Mouse (Mus musculus) megakaryocyte, embryonic 14.5 days (primary cell): ENCODE data around the gene Plin4. TPM values are rescaled to one million over a fixed set of nuclear protein-coding genes. Genes with fewer than 3 reads are reported as not detected.

Experiments
- H3K27me3 ChIP-seq: replicated peaks from 2 replicates; pipeline ENCODE3; 2012; ENCODE audit warnings: inconsistent platforms
- H3K36me3 ChIP-seq: replicated peaks from 2 replicates; pipeline ENCODE3; 2012; ENCODE audit warnings: low read length, inconsistent platforms, mixed read lengths
- H3K4me1 ChIP-seq: 2 replicates; pipeline ENCODE4 v1.6.1; 2012; ENCODE audit warnings: inconsistent platforms
- H3K4me3 ChIP-seq: replicated peaks from 2 replicates; pipeline ENCODE3; 2012; ENCODE audit warnings: moderate library complexity, mild to moderate bottlenecking, inconsistent platforms
- H3K9me3 ChIP-seq: 2 replicates; pipeline ENCODE4 v1.6.1; 2012; ENCODE audit warnings: inconsistent platforms
- FLI1 ChIP-seq: IDR thresholded peaks from 2 replicates; pipeline ENCODE4 v1.6.1; 2012; ENCODE audit warnings: low read length, inconsistent platforms, mixed read lengths
- GATA1 ChIP-seq: IDR thresholded peaks from 3 replicates; pipeline ENCODE4 v1.6.1; 2012; ENCODE audit warnings: mixed read lengths, low read length, inconsistent platforms, borderline replicate concordance
- polyA plus RNA-seq: library from polyadenylated mRNA; stranded (reverse); fragments of >175 nt; gene quantifications from 2 replicates; pipeline ENCODE4 v1.2.3, GENCODE M21; 2012; ENCODE audit warnings: low replicate concordance; ENCODE audit not compliant: insufficient read depth

Plin4 gene
- polyA plus RNA-seq, 1 experiment = not detected

DNA sequence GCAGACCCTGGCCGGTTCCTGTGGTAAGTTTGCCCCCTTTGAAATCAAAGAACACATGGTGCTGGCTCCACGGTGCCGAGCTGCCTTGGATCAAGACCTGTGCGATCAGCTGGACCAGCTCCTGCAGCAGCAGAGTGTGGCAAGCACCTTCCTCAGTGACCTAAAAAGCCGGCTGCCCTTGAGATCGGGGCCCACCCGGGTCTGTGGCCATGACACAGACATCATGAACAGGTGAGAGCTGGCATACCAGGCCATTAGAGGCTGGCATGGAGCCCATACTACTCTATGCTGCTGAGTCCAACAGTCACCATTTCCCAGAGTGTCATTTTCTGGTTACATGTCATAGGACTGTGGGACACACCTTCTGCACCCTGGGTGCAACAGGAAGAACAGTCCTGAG lies 47.5 kb downstream of the Plin4 start:
- H3K9me3 ChIP-seq = 0 out of 2 replicates have a peak, but pooled peaks cover 6% of the 10 kb centered on the region
- H3K36me3 ChIP-seq = peaks cover 97% of the 10 kb centered on the region
- H3K4me1 ChIP-seq = peaks cover 37% of the 10 kb centered on the region
- TF ChIP-seq GATA1 (no peak), FLI1 (no peak)
- no peak overlapping the region for H3K4me3 ChIP-seq
- no peaks in the 10 kb centered on the region for H3K27me3 ChIP-seq

DNA sequence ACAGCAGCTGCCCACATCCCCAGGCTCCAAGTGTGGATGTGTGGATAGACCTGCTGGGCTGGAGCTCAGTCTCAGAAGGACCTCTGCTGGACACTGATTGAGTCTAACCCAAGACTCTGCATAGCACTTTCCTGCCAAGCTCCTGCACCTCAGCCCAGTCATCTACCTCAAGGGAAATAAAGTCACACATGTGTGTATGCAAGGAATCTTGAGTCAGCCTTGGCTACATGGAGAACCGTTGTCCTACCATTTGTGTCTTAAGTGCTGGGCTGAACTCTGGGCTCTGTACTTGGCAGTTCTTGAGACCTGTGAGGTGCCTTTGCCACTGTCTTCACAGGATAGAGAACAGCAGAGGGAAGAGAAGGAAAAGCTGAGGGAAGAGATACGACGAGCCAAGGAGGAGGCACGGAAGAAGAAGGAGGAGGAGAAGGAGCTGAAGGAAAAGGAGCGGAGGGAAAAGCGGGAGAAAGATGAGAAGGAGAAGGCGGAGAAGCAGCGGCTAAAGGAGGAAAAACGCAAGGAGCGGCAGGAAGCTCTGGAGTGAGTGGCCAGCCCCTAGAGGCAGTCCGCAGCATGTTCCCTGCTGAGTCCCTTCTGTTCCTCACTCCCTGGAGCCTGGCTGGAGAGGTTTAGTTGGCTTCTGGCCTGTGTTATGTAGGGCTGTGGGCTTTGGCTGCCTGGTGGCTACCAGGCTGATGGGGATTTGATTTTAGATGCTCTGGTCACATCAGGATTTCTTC lies 52.1 kb downstream of the Plin4 start:
- Histone ChIP-seq H3K36me3 (peaks cover 90% of the 10 kb centered on the region), H3K4me1 (peaks cover 15% of the 10 kb centered on the region; the same call in 1 of the 2 replicates)

DNA sequence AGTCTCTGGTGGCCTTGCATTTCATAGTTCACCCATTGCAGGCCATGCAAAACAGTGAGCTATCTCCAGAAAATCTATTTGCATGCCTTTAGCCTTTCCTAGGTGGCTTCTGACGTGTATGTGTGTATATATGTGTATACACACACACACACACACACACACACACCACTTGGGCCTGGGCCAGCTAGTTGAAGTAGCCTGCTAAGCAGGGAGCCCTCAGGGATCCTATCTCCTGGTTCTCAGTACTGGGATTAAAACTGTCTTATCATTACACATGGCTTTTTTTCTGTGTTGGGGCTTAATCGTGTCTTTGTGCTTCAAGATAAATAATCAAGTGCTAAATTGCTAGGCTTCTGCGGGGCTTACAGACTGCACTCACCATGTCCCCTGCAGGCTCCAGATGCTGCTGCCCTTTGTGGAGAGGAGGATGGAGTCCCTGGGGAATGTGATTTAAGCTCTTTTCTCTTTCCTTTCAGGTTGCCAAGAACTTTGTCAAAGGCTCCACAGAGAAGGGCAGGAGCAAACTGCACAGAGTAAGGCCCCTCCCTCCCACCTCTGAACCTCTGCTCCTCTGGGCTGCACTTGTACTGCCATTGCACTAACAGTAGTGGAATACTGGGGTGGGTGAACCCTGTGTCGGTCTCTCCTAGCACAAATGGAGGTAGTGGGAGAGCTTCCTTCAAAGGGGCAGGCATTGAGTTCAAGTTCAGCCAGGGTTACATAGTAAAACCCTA lies 53.5 kb downstream of the Plin4 start:
- Histone ChIP-seq H3K9me3 (no peaks in the 10 kb centered on the region), H3K4me1 (peaks cover 12% of the 10 kb centered on the region; the same call in 1 of the 2 replicates), H3K27me3 (no peaks in the 10 kb centered on the region), H3K4me3 (no peak overlapping the region), H3K36me3 (peaks cover 88% of the 10 kb centered on the region)
- TF ChIP-seq GATA1 = no peak

More for the DNA sequence above, 52.1 kb downstream of the Plin4 start:
- H3K4me3 ChIP-seq = no peak overlapping the region
- no peaks in the 10 kb centered on the region for H3K27me3 ChIP-seq
- no peaks in the 10 kb centered on the region for H3K9me3 ChIP-seq
- no peak for TF ChIP-seq GATA1
- TF ChIP-seq FLI1 = no peak

DNA sequence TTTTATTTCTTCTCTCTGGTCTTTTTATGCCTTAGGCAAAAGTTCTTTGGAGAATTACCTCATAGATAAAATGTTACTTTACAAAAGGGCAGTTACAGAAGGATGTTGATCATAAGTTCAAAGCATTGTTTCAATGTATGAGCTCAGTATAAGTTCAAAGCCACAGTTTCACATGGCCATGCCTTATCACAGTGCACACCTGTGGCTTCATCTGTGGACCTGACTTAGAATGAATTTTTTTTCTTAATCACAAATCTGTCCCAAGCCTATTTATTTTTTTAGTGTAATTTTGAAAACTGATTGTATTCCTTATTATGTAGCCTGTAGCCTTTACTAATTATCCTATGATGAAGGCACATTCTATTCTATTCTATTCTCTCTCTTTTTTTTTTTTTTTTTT lies 54.7 kb downstream of the Plin4 start:
- TF ChIP-seq FLI1 (no peak), GATA1 (no peak)

DNA sequence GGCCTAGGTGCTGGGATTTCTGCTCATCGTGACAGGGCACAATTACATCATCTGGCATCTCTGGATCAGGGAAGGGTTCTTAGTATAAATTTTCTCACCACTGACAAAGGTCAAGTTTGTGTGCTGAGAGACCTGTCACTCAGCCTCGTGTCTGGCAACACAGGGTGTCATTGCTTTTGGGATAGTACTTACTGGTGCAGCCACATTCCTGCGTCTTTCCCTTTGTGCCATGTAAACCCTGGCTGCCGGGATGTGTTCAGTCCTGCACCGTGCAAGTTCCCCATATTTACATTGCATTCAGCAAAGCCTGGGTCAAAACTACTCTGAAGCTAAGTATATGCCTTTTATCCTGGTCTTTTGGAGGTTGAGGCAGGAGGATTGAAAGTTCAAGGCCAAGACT lies 58.2 kb downstream of the Plin4 start:
- Histone ChIP-seq H3K9me3 (no peaks in the 10 kb centered on the region), H3K4me3 (no peak overlapping the region), H3K36me3 (peaks cover 88% of the 10 kb centered on the region), H3K27me3 (no peaks in the 10 kb centered on the region), H3K4me1 (peaks cover 32% of the 10 kb centered on the region)
- TF ChIP-seq FLI1 = no peak
- TF ChIP-seq GATA1 = no peak

More for the DNA sequence above, 54.7 kb downstream of the Plin4 start:
- Histone ChIP-seq H3K4me1 (peaks cover 12% of the 10 kb centered on the region; the same call in 1 of the 2 replicates), H3K27me3 (no peaks in the 10 kb centered on the region), H3K4me3 (no peak overlapping the region), H3K9me3 (no peaks in the 10 kb centered on the region), H3K36me3 (peaks cover 88% of the 10 kb centered on the region)

Other genes with a start within 250 kb of the Plin4 start
- gene Zfp119a, start 230.9 kb downstream of the Plin4 start, polyA plus RNA-seq = 0.16 TPM in 1 of 2 replicates, not detected in the other
- gene Zfp959, start 217.7 kb downstream of the Plin4 start, polyA plus RNA-seq = 0.98 TPM in 1 of 2 replicates, not detected in the other
- 0.12 TPM in 1 of 2 replicates, not detected in the other for gene Zfp119b, start 160.3 kb downstream of the Plin4 start, polyA plus RNA-seq
- gene Ebi3, start 157.2 kb downstream of the Plin4 start, polyA plus RNA-seq = 114 and 143 TPM in 2 replicates
- gene Yju2, start 150.7 kb downstream of the Plin4 start, polyA plus RNA-seq = 15.6 and 33.1 TPM in 2 replicates
- 2.9 and 15.1 TPM in 2 replicates for gene Shd, start 139.3 kb downstream of the Plin4 start, polyA plus RNA-seq
- not detected in 2 replicates for gene Fsd1, start 123.3 kb downstream of the Plin4 start, polyA plus RNA-seq
- 0.21 TPM in 1 of 2 replicates, not detected in the other for gene Stap2, start 104.2 kb downstream of the Plin4 start, polyA plus RNA-seq
- 4.4 and 22.7 TPM in 2 replicates for gene Mpnd, start 104.1 kb downstream of the Plin4 start, polyA plus RNA-seq
- 115 and 286 TPM in 2 replicates for gene Sh3gl1, start 73.2 kb downstream of the Plin4 start, polyA plus RNA-seq
- 17.0 and 33.8 TPM in 2 replicates for gene Chaf1a, start 69.4 kb downstream of the Plin4 start, polyA plus RNA-seq
- gene Ubxn6, start 34.8 kb downstream of the Plin4 start, polyA plus RNA-seq = 75.0 and 97.7 TPM in 2 replicates
- 93.5 and 279 TPM in 2 replicates for gene Hdgfl2, start 30.2 kb downstream of the Plin4 start, polyA plus RNA-seq
- gene Plin5, start 7.8 kb upstream of the Plin4 start, polyA plus RNA-seq = not detected in 2 replicates
- 2.7 TPM in 1 of 2 replicates, not detected in the other for gene Lrg1, start 12.2 kb upstream of the Plin4 start, polyA plus RNA-seq
- gene Sema6b, start 30.5 kb upstream of the Plin4 start, polyA plus RNA-seq = 19.4 and 37.0 TPM in 2 replicates
- 0.94 and 3.0 TPM in 2 replicates for gene Tnfaip8l1, start 52.7 kb upstream of the Plin4 start, polyA plus RNA-seq
- 13.4 and 39.8 TPM in 2 replicates for gene Mydgf, start 74.1 kb upstream of the Plin4 start, polyA plus RNA-seq
- 55.6 and 60.2 TPM in 2 replicates for gene Dpp9, start 109.1 kb upstream of the Plin4 start, polyA plus RNA-seq
- 9.5 and 11.2 TPM in 2 replicates for gene Fem1a, start 147.0 kb upstream of the Plin4 start, polyA plus RNA-seq
- 13.7 and 27.2 TPM in 2 replicates for gene Ticam1, start 167.0 kb upstream of the Plin4 start, polyA plus RNA-seq
- gene Plin3, start 183.1 kb upstream of the Plin4 start, polyA plus RNA-seq = 4.6 and 21.3 TPM in 2 replicates
- not detected in 2 replicates for gene Arrdc5, start 190.5 kb upstream of the Plin4 start, polyA plus RNA-seq
- 12.4 and 22.6 TPM in 2 replicates for gene Uhrf1, start 193.5 kb upstream of the Plin4 start, polyA plus RNA-seq
- 31.1 and 55.9 TPM in 2 replicates for gene Kdm4b, start 216.3 kb upstream of the Plin4 start, polyA plus RNA-seq